Mouse (Mus musculus) adrenal gland, postnatal 36 days (tissue): Measurements from ENCODE around the gene Exoc3l. TPM values are rescaled to one million over a fixed set of nuclear protein-coding genes. Genes with fewer than 3 reads are reported as not detected.

ENCODE experiments used
- microRNA-seq: library from miRNA; unstranded; fragments of <30 nt; microRNA quantifications from one replicate; pipeline ENCODE4 v1.2.0, GENCODE M21; 2021
- total RNA-seq, 2 experiments: library from RNA; stranded (reverse); gene quantifications; 2 replicates each; pipeline ENCODE4 v1.2.3; 2021

Gene Exoc3l
- total RNA-seq, 2 experiments from 2014 or later: 19.8 to 22.0 TPM

Small RNA genes within 50 kb of the gene (microRNA-seq; reads per million reads assigned to microRNA genes)
- gene Gm27320 (not detected), gene Mir328 (2,689 reads per million, percentile 89 among the genes with 10 or more reads in this experiment)

Other genes with a start within 250 kb of the Exoc3l start
- gene Ces3a, start 247.5 kb downstream of the Exoc3l start, total RNA-seq: 1 to 10 TPM in 1 of 2 experiments, under 1 TPM in 1; 0.30 to 1.6 TPM
- under 1 TPM in 1 of 2 experiments, not detected in 1; 0.73 TPM for gene Ces3b, start 212.3 kb downstream of the Exoc3l start, total RNA-seq
- gene Ces4a, start 164.3 kb downstream of the Exoc3l start, total RNA-seq: not detected
- 100 to 1,000 TPM in 1 of 2 experiments, 10 to 100 TPM in 1; 74.1 to 104 TPM for gene Cbfb, start 125.4 kb downstream of the Exoc3l start, total RNA-seq
- gene D230025D16Rik, start 71.0 kb downstream of the Exoc3l start, total RNA-seq: 10 to 100 TPM; 23.7 to 27.2 TPM
- gene B3gnt9, start 40.9 kb downstream of the Exoc3l start, total RNA-seq: 1 to 10 TPM; 2.7 to 3.0 TPM
- gene Tradd, start 31.5 kb downstream of the Exoc3l start, total RNA-seq: 10 to 100 TPM; 15.3 to 17.9 TPM
- 1 to 10 TPM; 3.3 to 3.6 TPM for gene Fbxl8, start 31.5 kb downstream of the Exoc3l start, total RNA-seq
- 1 to 10 TPM; 1.3 to 1.6 TPM for gene Hsf4, start 26.3 kb downstream of the Exoc3l start, total RNA-seq
- gene Nol3, start 20.0 kb downstream of the Exoc3l start, total RNA-seq: 1 to 10 TPM; 5.5 TPM
- 1 to 10 TPM; 2.4 to 2.8 TPM for gene 4931428F04Rik, start 6.2 kb downstream of the Exoc3l start, total RNA-seq
- 10 to 100 TPM; 36.6 to 49.5 TPM for gene E2f4, start 1.6 kb upstream of the Exoc3l start, total RNA-seq
- 1 to 10 TPM; 3.7 to 7.8 TPM for gene Elmo3, start 9.5 kb upstream of the Exoc3l start, total RNA-seq
- 1 to 10 TPM; 3.4 to 6.1 TPM for gene Lrrc29, start 30.2 kb upstream of the Exoc3l start, total RNA-seq
- 10 to 100 TPM; 61.5 to 67.0 TPM for gene Tmem208, start 30.3 kb upstream of the Exoc3l start, total RNA-seq
- 10 to 100 TPM; 11.9 to 14.4 TPM for gene Fhod1, start 51.9 kb upstream of the Exoc3l start, total RNA-seq
- under 1 TPM; 0.76 to 0.99 TPM for gene Slc9a5, start 52.7 kb upstream of the Exoc3l start, total RNA-seq
- gene Plekhg4, start 77.2 kb upstream of the Exoc3l start, total RNA-seq: 1 to 10 TPM in 1 of 2 experiments, under 1 TPM in 1; 0.23 to 1.4 TPM
- gene Kctd19, start 117.4 kb upstream of the Exoc3l start, total RNA-seq: not detected
- gene Lrrc36, start 117.5 kb upstream of the Exoc3l start, total RNA-seq: 1 to 10 TPM; 2.4 to 2.8 TPM
- gene Tppp3, start 175.4 kb upstream of the Exoc3l start, total RNA-seq: 10 to 100 TPM; 23.6 to 36.2 TPM
- gene Zdhhc1, start 200.8 kb upstream of the Exoc3l start, total RNA-seq: 10 to 100 TPM; 16.0 to 17.7 TPM
- under 1 TPM; 0.23 to 0.66 TPM for gene Hsd11b2, start 222.7 kb upstream of the Exoc3l start, total RNA-seq